Mouse (Mus musculus) inflammation-experienced regulatory T-cells, adult 16 weeks (primary cell): ENCODE measurements around the gene Triobp. TPM values are rescaled to one million over a fixed set of nuclear protein-coding genes. Genes with fewer than 3 reads are reported as not detected.

Experiments used
- polyA plus RNA-seq: library from polyadenylated mRNA; unstranded; fragments of 100-300 nt; shearing (Covaris generic); gene quantifications from one replicate; pipeline ENCODE4 v1.2.1, GENCODE M21; 2017

Triobp gene
- 105 TPM for polyA plus RNA-seq

DNA sequence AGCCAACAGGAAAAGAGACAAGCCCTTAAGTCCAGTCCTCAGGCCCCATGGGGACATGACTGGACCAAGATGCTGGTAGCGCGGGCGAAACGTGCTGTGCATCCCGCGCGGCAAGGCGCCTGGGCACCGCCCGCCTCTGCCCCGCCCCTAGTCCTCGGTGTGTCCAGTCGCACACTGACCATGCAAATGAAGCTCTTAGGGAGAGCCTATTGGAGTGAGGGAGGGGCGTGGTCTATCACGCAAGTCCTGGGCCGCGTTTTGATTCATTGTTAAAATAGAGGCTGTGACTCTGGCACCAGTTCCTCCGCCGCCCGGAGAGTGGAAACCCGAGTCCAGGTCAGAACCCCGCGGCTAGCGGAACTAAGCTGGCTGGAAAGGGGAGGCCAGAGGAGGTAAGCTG lies at the start of gene Triobp:
Gene Triobp (plus strand): TSS at position 68 of the 400 bp plus-strand sequence.

GRCm38 (mm10) chr15:78899409-78899739 lies 48.1 kb upstream of the Triobp start, which contains the start of gene Gm49510:
Gm49510 (plus strand) TSS chr15:78899667.

GRCm38 (mm10) chr15:78899740-78900584 lies 47.6 kb upstream of the Triobp start, which contains the start of gene Sh3bp1:
Sh3bp1 (plus strand) TSS chr15:78899768.

GRCm38 (mm10) chr15:78913632-78914090 lies 33.9 kb upstream of the Triobp start, which contains the start of gene Pdxp:
Pdxp (plus strand) TSS chr15:78913919.

DNA sequence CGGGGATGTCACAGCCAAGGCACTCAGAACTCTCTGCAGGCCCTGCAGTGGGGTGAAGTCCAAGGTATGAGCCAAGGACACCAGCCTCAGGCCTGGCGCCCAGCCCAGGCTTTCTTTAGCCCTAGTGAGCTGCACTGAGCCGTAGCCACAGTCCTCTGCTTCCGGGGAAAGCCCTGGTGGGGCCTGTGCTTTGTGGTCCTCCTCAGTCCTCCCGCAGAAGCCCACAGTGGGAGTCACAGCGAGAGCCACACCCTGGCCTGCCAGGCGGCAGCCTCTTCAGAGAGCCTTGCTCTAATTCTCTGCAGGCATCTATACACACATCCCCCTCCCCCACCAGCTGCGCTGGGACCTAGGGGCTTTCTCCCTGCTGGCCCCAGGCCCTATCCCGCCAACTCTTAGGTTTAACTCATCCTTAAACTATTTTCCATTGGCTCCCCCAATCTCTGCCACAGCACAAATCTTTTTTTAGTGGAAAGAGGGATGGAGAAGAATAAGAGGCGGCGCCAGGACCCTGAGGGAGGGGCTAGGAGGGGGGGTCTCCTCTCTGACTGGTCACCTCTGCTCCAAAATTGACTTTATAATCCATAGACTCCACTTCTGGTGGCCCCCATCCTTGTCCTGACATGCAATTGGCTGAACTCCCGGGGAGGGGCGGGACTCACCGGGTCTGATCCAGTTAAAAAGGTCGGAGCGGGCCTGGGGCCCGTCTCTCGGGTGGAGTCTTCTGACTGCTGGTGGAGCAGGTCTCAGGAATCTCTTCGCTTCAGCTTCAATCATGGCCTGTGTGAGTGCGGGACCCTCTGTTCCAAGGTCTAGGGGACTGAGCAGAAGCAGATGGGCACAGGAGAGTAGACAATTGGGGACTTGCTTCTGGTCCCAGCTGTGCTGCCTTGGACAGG lies 21.3 kb upstream of the Triobp start, which contains the start of gene Lgals1:
Gene Lgals1 (plus strand): TSS at position 705 of the 899 bp plus-strand sequence.

DNA sequence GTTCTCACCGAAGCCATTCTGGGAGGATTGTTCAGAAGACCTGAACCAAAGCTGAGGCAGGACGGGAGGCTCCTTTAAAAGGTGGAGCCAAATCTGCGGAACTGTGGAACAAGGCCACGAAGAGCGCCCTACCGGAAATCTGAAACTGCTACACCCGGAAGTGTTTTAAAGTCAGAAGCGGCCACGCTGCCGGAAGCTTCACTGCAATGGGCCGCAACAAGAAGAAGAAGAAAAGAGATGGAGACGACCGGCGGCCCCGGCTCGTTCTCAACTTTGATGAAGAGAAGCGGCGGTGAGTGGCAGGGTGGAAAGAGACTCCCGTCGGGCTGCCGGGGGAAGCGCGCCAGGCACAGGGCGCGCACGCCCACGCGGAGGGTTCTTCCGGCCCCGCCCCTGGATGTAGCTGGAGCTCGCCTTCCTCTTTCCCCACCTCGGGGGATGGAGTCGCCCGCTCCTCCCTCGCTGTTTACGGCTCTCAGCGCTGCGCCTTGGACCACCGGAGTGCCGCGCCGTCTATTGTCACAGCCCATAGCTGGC lies 12.7 kb upstream of the Triobp start, which contains the start of gene Nol12:
Gene Nol12 (plus strand): TSS at position 150 of the 537 bp plus-strand sequence.

GRCm38 (mm10) chr15:79028237-79028738 lies 80.8 kb downstream of the Triobp start, which contains the start of gene H1f0:
H1f0 (plus strand) TSS chr15:79028450.

GRCm38 (mm10) chr15:79041585-79041984 lies 94.1 kb downstream of the Triobp start, which contains the start of gene Galr3:
Galr3 (plus strand) TSS chr15:79041885.

Other genes with a start within 250 kb of the Triobp start
- gene Elfn2, start 229.0 kb upstream of the Triobp start, polyA plus RNA-seq = 0.07 TPM
- 177 TPM for gene Mfng, start 174.2 kb upstream of the Triobp start, polyA plus RNA-seq
- 0.38 TPM for gene Card10, start 144.7 kb upstream of the Triobp start, polyA plus RNA-seq
- not detected for gene Cdc42ep1, start 105.1 kb upstream of the Triobp start, polyA plus RNA-seq
- gene Lgals2, start 92.2 kb upstream of the Triobp start, polyA plus RNA-seq = not detected
- gene Gga1, start 70.5 kb upstream of the Triobp start, polyA plus RNA-seq = 76.9 TPM
- gene Gm49510, start 48.1 kb upstream of the Triobp start, polyA plus RNA-seq = 0.57 TPM
- gene Sh3bp1, start 48.0 kb upstream of the Triobp start, polyA plus RNA-seq = 251 TPM
- 1.9 TPM for gene Pdxp, start 33.8 kb upstream of the Triobp start, polyA plus RNA-seq
- gene Lgals1, start 21.0 kb upstream of the Triobp start, polyA plus RNA-seq = 515 TPM
- gene Nol12, start 12.8 kb upstream of the Triobp start, polyA plus RNA-seq = 49.7 TPM
- gene H1f0, start 80.7 kb downstream of the Triobp start, polyA plus RNA-seq = 74.2 TPM
- not detected for gene Galr3, start 94.2 kb downstream of the Triobp start, polyA plus RNA-seq
- gene Ankrd54, start 115.2 kb downstream of the Triobp start, polyA plus RNA-seq = 10.7 TPM
- 171 TPM for gene Eif3l, start 127.5 kb downstream of the Triobp start, polyA plus RNA-seq
- 27.1 TPM for gene Micall1, start 161.2 kb downstream of the Triobp start, polyA plus RNA-seq
- gene Polr2f, start 193.3 kb downstream of the Triobp start, polyA plus RNA-seq = 166 TPM
- 0.40 TPM for gene 1700088E04Rik, start 193.5 kb downstream of the Triobp start, polyA plus RNA-seq
- not detected for gene Sox10, start 217.5 kb downstream of the Triobp start, polyA plus RNA-seq